Mouse (Mus musculus) monocyte, adult 5-6 weeks (primary cell): ENCODE measurements around the gene Klf16. TPM values are rescaled to one million over a fixed set of nuclear protein-coding genes. Genes with fewer than 3 reads are reported as not detected.
"Not testable (repeated sequence)": the region's sequence is repeated elsewhere in the genome, so short reads cannot be mapped to it uniquely, and the experiment has no call there.

Source experiments
- ATAC-seq: fragments of 153-309, 156-312 bp; replicated peaks from 2 replicates; pipeline ENCODE4 v1.8.0; 2017; ENCODE audit warnings: mild to moderate bottlenecking; ENCODE audit not compliant: low TSS enrichment, insufficient number of reproducible peaks, severe bottlenecking, poor library complexity, low FRiP score
- total RNA-seq: library from RNA; stranded (forward); fragments of 200-1000, 200-491, 200-594 nt; gene quantifications from 3 replicates; pipeline ENCODE4 v1.2.3, GENCODE M21; 2017

Gene Klf16
- total RNA-seq, 1 experiment from 2014 or later = 8.2 TPM

- no peak for ATAC-seq
These were observed 31.3 kb upstream of the Klf16 start for GRCm38 (mm10) chr10:80608435-80608834.

- ATAC-seq = no peak
These were observed 29.7 kb upstream of the Klf16 start for GRCm38 (mm10) chr10:80606737-80607350.

- no peak for ATAC-seq
These were observed 29.2 kb upstream of the Klf16 start for GRCm38 (mm10) chr10:80606306-80606705.

- ATAC-seq = not testable (repeated sequence)
These were observed 28.6 kb upstream of the Klf16 start, which contains the start of gene Gm49322 for GRCm38 (mm10) chr10:80605721-80606120. Gene Gm49322 (plus strand): TSS chr10:80606021.

GRCm38 (mm10) chr10:80604988-80605387 lies 27.9 kb upstream of the Klf16 start:
- no peak for ATAC-seq

- ATAC-seq = no peak
These were observed 26.9 kb upstream of the Klf16 start for GRCm38 (mm10) chr10:80604001-80604509.

- ATAC-seq = 0 out of 2 replicates have a peak, but pooled peaks have one; percentile 0
These were observed 26.2 kb upstream of the Klf16 start for GRCm38 (mm10) chr10:80603364-80603763.

- ATAC-seq = peak; percentile 85
These were observed 25.7 kb upstream of the Klf16 start, which contains the start of the genes Scamp4 and Adat3 for GRCm38 (mm10) chr10:80602698-80603325. Gene Scamp4 (plus strand): TSS chr10:80602872. Gene Adat3 (plus strand): TSS chr10:80602880.

GRCm38 (mm10) chr10:80596318-80596717 lies 19.2 kb upstream of the Klf16 start:
- ATAC-seq = no peak; the same call in 1 of the 2 replicates

- ATAC-seq = peak; percentile 98
These were observed 13.0 kb upstream of the Klf16 start, which contains the start of gene Abhd17a for GRCm38 (mm10) chr10:80589879-80590854. Gene Abhd17a (minus strand): TSS chr10:80590341.

GRCm38 (mm10) chr10:80589127-80589878 lies 12.2 kb upstream of the Klf16 start:
- no peak for ATAC-seq

- no peak for ATAC-seq
These were observed 10.2 kb upstream of the Klf16 start for GRCm38 (mm10) chr10:80587305-80587657.

GRCm38 (mm10) chr10:80586407-80587304 lies 9.5 kb upstream of the Klf16 start:
- ATAC-seq = no peak

- ATAC-seq = no peak
These were observed 8.5 kb upstream of the Klf16 start for GRCm38 (mm10) chr10:80585581-80585980.

GRCm38 (mm10) chr10:80584642-80585552 lies 7.8 kb upstream of the Klf16 start:
- ATAC-seq = no peak

- no peak for ATAC-seq
These were observed 6.9 kb upstream of the Klf16 start for GRCm38 (mm10) chr10:80584045-80584488.
